Mouse (Mus musculus): ENCODE results near the gene Tcaf2. TPM values are rescaled to one million over a fixed set of nuclear protein-coding genes. Genes with fewer than 3 reads are reported as not detected.

Tcaf2 gene
- polyA plus RNA-seq (2015; fragmentation: Nextera tagmentation; extraction: Ambion mirVana) = 2.6 and 4.2 TPM in 2 replicates

- peak; percentile 94 for ATAC-seq (ENCODE audit: low FRiP score)
- WGBS = under 1% methylated on average over 23 of the region's 23 CpGs
- Histone ChIP-seq H3K4me2 (peak within 1 kb of the TSS; percentile 80), H3K9me3 (replicated peaks) (no peaks in the 10 kb centered on the region), H3K4me1 (no peaks in the 10 kb centered on the region), H3K27ac (replicated peaks) (no peak within 1 kb of the TSS), H3K9ac (replicated peaks) (0 out of 2 replicates have a peak within 1 kb of the TSS, but pooled peaks have one; percentile 26), H3K4me3 (replicated peaks) (peak within 1 kb of the TSS; percentile 45), H3K27me3 (replicated peaks) (no peaks in the 10 kb centered on the region), H3K36me3 (no peaks in the 10 kb centered on the region)
Measured at GRCm38 (mm10) chr6:42644912-42645549, at the start of gene Tcaf2. Gene Tcaf2, minus strand, starts transcription at chr6:42645254.

DNA sequence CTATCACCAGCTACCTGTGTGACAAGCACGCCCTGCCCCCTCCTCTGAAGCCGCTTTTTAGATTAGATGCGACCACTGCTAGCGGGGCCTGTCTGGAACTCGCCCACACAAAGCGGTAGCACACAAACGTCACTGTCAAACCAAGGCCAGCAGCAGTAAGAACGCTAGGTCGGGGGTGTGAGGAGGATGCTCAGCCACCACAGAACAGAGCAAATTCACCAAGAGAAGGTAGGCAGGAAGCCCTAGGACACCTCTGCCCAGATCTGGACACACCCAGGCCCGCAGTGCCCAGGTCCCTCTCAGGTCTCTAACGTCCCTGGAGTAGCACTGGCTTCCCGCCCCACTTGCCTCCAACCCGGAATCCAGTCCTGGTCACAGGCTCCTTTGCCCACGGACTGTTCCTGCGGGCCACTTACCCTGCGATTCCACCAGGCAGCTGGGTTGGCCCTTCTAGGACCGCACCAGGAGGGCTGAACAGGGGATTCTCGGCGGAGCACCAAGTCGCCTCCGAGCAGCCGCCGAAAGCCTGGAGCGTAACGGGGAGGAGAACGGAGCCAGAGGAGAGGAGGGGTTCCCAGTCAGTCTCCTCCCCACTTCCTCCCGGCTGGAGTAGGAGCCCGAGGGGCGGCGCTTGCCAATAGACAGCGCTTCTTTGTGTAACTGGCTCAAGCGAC is 47.6 kb upstream of the Tcaf2 start:
- ATAC-seq (ENCODE audit: low FRiP score) = peak; percentile 93

DNA sequence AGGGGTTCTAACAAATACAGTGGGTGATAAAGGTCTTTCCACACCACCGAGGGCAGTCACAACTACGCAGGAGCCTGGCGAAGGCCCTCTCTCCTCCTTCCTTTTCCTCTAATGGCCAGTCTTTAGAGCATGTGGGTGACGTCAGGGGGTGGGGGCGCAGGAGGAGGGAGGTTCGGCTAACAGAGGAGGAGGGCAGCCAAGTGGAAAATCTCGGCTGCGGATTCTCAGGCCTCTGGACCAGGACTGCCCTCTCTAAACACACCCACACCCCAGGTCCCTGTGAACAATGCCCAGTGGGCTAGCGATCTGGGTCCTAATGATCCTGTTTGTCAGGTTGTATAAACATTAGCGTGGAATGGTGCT is 47.1 kb upstream of the Tcaf2 start:
- H3K4me2 ChIP-seq = peak overlapping the region; percentile 60
- peaks cover 33% of the 10 kb centered on the region for H3K4me1 ChIP-seq
- H3K4me3 ChIP-seq (replicated peaks) = peak overlapping the region; percentile 69
- H3K27ac ChIP-seq (replicated peaks) = peak overlapping the region; percentile 96
- peaks cover 11% of the 10 kb centered on the region; the same call in 1 of the 2 replicates for H3K36me3 ChIP-seq
- no peaks in the 10 kb centered on the region for H3K27me3 ChIP-seq (replicated peaks)
- peak; percentile 88 for ATAC-seq (ENCODE audit: low FRiP score)
- H3K9me3 ChIP-seq (replicated peaks) = no peaks in the 10 kb centered on the region
- 0% methylated on average over 10 of the region's 10 CpGs for WGBS
- H3K9ac ChIP-seq (replicated peaks) = peak overlapping the region; percentile 93

More for the DNA sequence above, 47.6 kb upstream of the Tcaf2 start:
- Histone ChIP-seq H3K4me1 (peaks cover 33% of the 10 kb centered on the region), H3K4me3 (replicated peaks) (peak overlapping the region; percentile 69), H3K4me2 (peak overlapping the region; percentile 60), H3K27ac (replicated peaks) (peak overlapping the region; percentile 96), H3K36me3 (peaks cover 11% of the 10 kb centered on the region), H3K9ac (replicated peaks) (peak overlapping the region; percentile 93), H3K9me3 (replicated peaks) (no peaks in the 10 kb centered on the region), H3K27me3 (replicated peaks) (no peaks in the 10 kb centered on the region)
- WGBS = under 1% methylated on average over 32 of the region's 32 CpGs

DNA sequence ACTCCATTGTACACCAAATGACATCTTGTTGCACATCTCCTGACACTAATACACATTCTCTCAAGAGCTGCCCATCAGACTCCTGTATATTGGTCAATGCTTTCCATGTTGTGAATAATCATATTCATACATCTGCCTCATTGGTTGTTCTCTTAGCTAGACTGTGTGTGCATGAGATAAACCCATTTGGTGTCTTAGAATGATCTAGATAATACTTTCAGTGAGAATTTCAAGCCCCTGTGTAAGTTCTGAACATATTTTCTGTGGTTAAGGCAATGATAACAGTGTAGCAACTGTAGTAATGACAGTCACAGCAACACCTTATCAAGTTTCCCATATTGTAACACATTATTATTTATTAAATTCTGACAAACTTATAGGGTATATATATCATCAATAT is 44.7 kb upstream of the Tcaf2 start:
- H3K36me3 ChIP-seq = peaks cover 29% of the 10 kb centered on the region
- no peaks in the 10 kb centered on the region for H3K9me3 ChIP-seq (replicated peaks)
- H3K9ac ChIP-seq (replicated peaks) = no peak overlapping the region
- H3K27ac ChIP-seq (replicated peaks) = no peak overlapping the region
- ATAC-seq (ENCODE audit: low FRiP score) = no peak
- no peak overlapping the region for H3K4me3 ChIP-seq (replicated peaks)
- H3K4me1 ChIP-seq = peaks cover 33% of the 10 kb centered on the region
- no peaks in the 10 kb centered on the region for H3K27me3 ChIP-seq (replicated peaks)
- H3K4me2 ChIP-seq = no peak overlapping the region

DNA sequence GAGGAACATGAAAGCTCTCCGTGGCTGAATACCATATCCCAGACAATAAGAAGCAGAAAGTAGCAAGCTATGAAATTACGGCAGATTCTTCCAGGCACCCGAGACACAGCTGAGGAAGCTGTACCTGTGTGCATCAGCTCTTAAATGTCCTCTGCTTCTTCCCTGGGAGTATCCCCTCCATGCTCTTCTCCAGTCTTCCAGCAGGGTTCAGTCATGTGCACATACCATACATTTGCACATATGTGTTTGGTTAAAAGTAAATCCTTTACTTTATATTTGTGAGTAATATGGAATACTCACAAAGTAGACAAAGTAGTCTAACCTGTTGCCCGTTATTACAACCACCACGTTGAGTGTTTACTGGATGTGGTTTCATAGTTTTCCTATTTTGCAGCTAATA is 42.9 kb upstream of the Tcaf2 start:
- Histone ChIP-seq H3K4me1 (peaks cover 24% of the 10 kb centered on the region), H3K4me2 (no peak overlapping the region), H3K36me3 (peaks cover 34% of the 10 kb centered on the region), H3K9ac (replicated peaks) (no peak overlapping the region), H3K9me3 (replicated peaks) (no peaks in the 10 kb centered on the region), H3K27ac (replicated peaks) (no peak overlapping the region), H3K27me3 (replicated peaks) (no peaks in the 10 kb centered on the region), H3K4me3 (replicated peaks) (no peak overlapping the region)
- 90% methylated on average over 5 of the region's 5 CpGs for WGBS
- no peak for ATAC-seq (ENCODE audit: low FRiP score)

- no peak overlapping the region for H3K4me2 ChIP-seq
- H3K4me3 ChIP-seq (replicated peaks) = no peak overlapping the region
- no peak overlapping the region for H3K27ac ChIP-seq (replicated peaks)
- ATAC-seq (ENCODE audit: low FRiP score) = no peak
- no peaks in the 10 kb centered on the region for H3K4me1 ChIP-seq
- no peaks in the 10 kb centered on the region for H3K27me3 ChIP-seq (replicated peaks)
- H3K9me3 ChIP-seq (replicated peaks) = no peaks in the 10 kb centered on the region
- peaks cover 46% of the 10 kb centered on the region for H3K36me3 ChIP-seq
- 89% methylated on average over 7 of the region's 7 CpGs for WGBS
- no peak overlapping the region for H3K9ac ChIP-seq (replicated peaks)
Measured at GRCm38 (mm10) chr6:42680077-42680476, 35.0 kb upstream of the Tcaf2 start.

- peaks cover 68% of the 10 kb centered on the region for H3K36me3 ChIP-seq
- no peak overlapping the region for H3K9ac ChIP-seq (replicated peaks)
- H3K4me1 ChIP-seq = no peaks in the 10 kb centered on the region
- ATAC-seq (ENCODE audit: low FRiP score) = no peak
- H3K4me3 ChIP-seq (replicated peaks) = no peak overlapping the region
- no peaks in the 10 kb centered on the region for H3K9me3 ChIP-seq (replicated peaks)
- WGBS = 97% methylated on average over 3 of the region's 3 CpGs
- no peaks in the 10 kb centered on the region for H3K27me3 ChIP-seq (replicated peaks)
- no peak overlapping the region for H3K27ac ChIP-seq (replicated peaks)
- no peak overlapping the region for H3K4me2 ChIP-seq
Measured at GRCm38 (mm10) chr6:42676011-42676410, 31.0 kb upstream of the Tcaf2 start.

GRCm38 (mm10) chr6:42671767-42672166 is 26.7 kb upstream of the Tcaf2 start:
- Histone ChIP-seq H3K9me3 (replicated peaks) (no peaks in the 10 kb centered on the region), H3K27ac (replicated peaks) (no peak overlapping the region), H3K4me1 (no peaks in the 10 kb centered on the region), H3K4me2 (no peak overlapping the region), H3K36me3 (peaks cover 52% of the 10 kb centered on the region), H3K4me3 (replicated peaks) (no peak overlapping the region), H3K9ac (replicated peaks) (no peak overlapping the region), H3K27me3 (replicated peaks) (no peaks in the 10 kb centered on the region)
- ATAC-seq (ENCODE audit: low FRiP score) = no peak
- WGBS = 93% methylated on average over 1 of the region's 1 CpGs

GRCm38 (mm10) chr6:42667722-42668121 is 22.7 kb upstream of the Tcaf2 start:
- H3K4me1 ChIP-seq = no peaks in the 10 kb centered on the region
- no peak overlapping the region for H3K4me3 ChIP-seq (replicated peaks)
- no peak overlapping the region for H3K4me2 ChIP-seq
- H3K9ac ChIP-seq (replicated peaks) = no peak overlapping the region
- no peaks in the 10 kb centered on the region for H3K27me3 ChIP-seq (replicated peaks)
- H3K36me3 ChIP-seq = peaks cover 18% of the 10 kb centered on the region
- ATAC-seq (ENCODE audit: low FRiP score) = no peak
- H3K9me3 ChIP-seq (replicated peaks) = no peaks in the 10 kb centered on the region
- 96% methylated on average over 2 of the region's 2 CpGs for WGBS
- H3K27ac ChIP-seq (replicated peaks) = no peak overlapping the region

DNA sequence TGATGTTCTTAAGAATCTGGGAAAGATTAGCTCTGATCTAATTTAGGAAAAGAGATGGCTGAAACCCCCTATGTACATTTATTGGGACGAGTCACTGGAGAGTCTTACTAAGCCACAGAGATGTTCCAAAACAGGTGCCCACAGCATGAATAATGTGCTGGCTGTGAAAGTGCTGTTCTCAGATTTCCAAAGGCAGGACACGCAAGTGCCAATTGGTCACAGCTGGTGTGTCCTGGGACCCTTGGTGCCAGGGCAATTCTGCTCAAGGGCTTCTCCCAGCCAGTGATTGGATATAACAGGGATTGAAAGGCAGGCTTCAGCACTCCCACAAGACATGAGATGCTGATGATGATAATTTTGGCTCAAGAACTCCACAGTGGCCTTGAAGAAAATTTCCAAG is 16.7 kb upstream of the Tcaf2 start:
- no peak overlapping the region for H3K4me3 ChIP-seq (replicated peaks)
- H3K9ac ChIP-seq (replicated peaks) = no peak overlapping the region
- 50% methylated on average over 2 of the region's 2 CpGs for WGBS
- ATAC-seq (ENCODE audit: low FRiP score) = no peak
- no peak overlapping the region for H3K27ac ChIP-seq (replicated peaks)
- no peaks in the 10 kb centered on the region for H3K9me3 ChIP-seq (replicated peaks)
- H3K4me1 ChIP-seq = no peaks in the 10 kb centered on the region
- H3K4me2 ChIP-seq = no peak overlapping the region
- H3K36me3 ChIP-seq = no peaks in the 10 kb centered on the region
- no peaks in the 10 kb centered on the region for H3K27me3 ChIP-seq (replicated peaks)

GRCm38 (mm10) chr6:42634393-42634792 is 10.7 kb downstream of the Tcaf2 start:
- Histone ChIP-seq H3K9ac (replicated peaks) (no peak overlapping the region), H3K27me3 (replicated peaks) (no peaks in the 10 kb centered on the region), H3K9me3 (replicated peaks) (no peaks in the 10 kb centered on the region), H3K4me3 (replicated peaks) (no peak overlapping the region), H3K36me3 (no peaks in the 10 kb centered on the region), H3K27ac (replicated peaks) (no peak overlapping the region), H3K4me2 (no peak overlapping the region), H3K4me1 (no peaks in the 10 kb centered on the region)
- ATAC-seq (ENCODE audit: low FRiP score) = no peak
- WGBS = 89% methylated on average over 5 of the region's 5 CpGs

GRCm38 (mm10) chr6:42631395-42631794 is 13.7 kb downstream of the Tcaf2 start:
- Histone ChIP-seq H3K4me1 (no peaks in the 10 kb centered on the region), H3K27me3 (replicated peaks) (no peaks in the 10 kb centered on the region), H3K9ac (replicated peaks) (no peak overlapping the region), H3K4me3 (replicated peaks) (no peak overlapping the region), H3K36me3 (no peaks in the 10 kb centered on the region), H3K27ac (replicated peaks) (no peak overlapping the region), H3K9me3 (replicated peaks) (no peaks in the 10 kb centered on the region), H3K4me2 (no peak overlapping the region)
- WGBS = 74% methylated on average over 4 of the region's 4 CpGs
- no peak for ATAC-seq (ENCODE audit: low FRiP score)
